20 mouse cellular contexts compared by ENCODE assay signal in the genomic region with DNA sequence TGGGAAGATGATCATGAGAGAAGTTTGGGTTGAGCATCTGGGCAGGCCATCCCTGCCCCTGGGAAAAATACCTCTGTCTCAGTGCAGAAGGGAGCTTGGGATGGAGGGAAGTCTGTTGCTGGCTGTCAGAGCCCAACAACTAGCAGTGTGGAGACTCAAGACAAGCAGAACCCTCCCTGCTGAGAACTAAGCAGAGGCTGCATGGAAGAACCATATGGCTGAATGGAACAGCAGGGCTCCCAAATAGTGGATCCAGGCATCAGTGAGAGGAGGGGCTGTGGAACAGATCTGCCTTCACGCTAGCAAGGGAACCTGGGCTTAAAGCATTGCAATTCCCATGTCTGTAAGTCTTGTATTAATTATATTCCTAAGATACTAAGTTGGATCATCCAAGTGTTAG. TPM values are rescaled to one million over a fixed set of nuclear protein-coding genes. Genes with fewer than 3 reads are reported as not detected.
A peak's percentile ranks its signal among the peaks of the same experiment; 100 is the strongest.
DNase-seq lines count a peak whose midpoint lies in the region; ATAC-seq lines count a peak whose summit lies in the region.
"Had no signal": no experiment of that assay in that cellular context is flagged by ENCODE, and none has a peak within 500 bp of the region (broad histone marks: within the 10 kb centered on the region; RNA-seq: fewer than 3 reads in every experiment).

No protein-coding gene starts in this region.

- DNase-seq in cerebellum, adult 11-12 months: peak; percentile 20
- no peak for DNase-seq in cerebellum, postnatal 4 days (ENCODE audit: low spot score in 2 of 2)
- DNase-seq in frontal cortex, postnatal 10 days (ENCODE audit: low spot score in 2 of 2): no peak
- peak; percentile 28 to 49 for DNase-seq in layer of hippocampus, adult 18-20 months (ENCODE audit: low spot score in 2 of 2)
- DNase-seq in layer of hippocampus, postnatal 25 days (ENCODE audit: extremely low spot score in 1 of 2, low spot score in 1 of 2): no peak
- DNase-seq in brain, adult 2 months (ENCODE audit: low read depth, low spot score): peak; percentile 75
- DNase-seq: adrenal gland, postnatal 10 days; adrenal gland, postnatal 36 days; B cell, adult 2 months; gastrocnemius, postnatal 25 days; heart, adult 18-20 months; heart, postnatal 10 days; heart, postnatal 36 days had no signal

- ATAC-seq in frontal cortex, adult (ENCODE audit: low TSS enrichment): peak; percentile 74
- ATAC-seq: forebrain, embryonic 13.5 days; forebrain, embryonic 16.5 days; hindbrain, postnatal 0 days; inflammation-experienced regulatory T-cells, adult 6 months; intestine, embryonic 16.5 days; Patski had no signal

RNA-seq across cellular contexts. Expression of a gene that starts 46.4 kb away (rescaled TPM):
- 10 to 100 TPM; 51.0 to 55.5 TPM for total RNA-seq in layer of hippocampus, adult 18-20 months (2021)
- total RNA-seq in layer of hippocampus, postnatal 25 days (2021): 10 to 100 TPM; 29.8 to 35.4 TPM

Comparison
In these comparisons a context has a peak if more than half of its experiments do, and no peak if none do; other contexts are left out.
1. DNase-seq: peak in cerebellum, adult 11-12 months (single experiment), layer of hippocampus, adult 18-20 months (2 of 2) and brain, adult 2 months (single experiment); none in cerebellum, postnatal 4 days (0 of 2), frontal cortex, postnatal 10 days (0 of 2) and layer of hippocampus, postnatal 25 days (0 of 2).